Comparison of ENCODE assay signal across 8 mouse cellular contexts in genomic region chr5:117614331-117615024, GRCm38 (mm10).
DNase-seq lines count a peak whose midpoint lies in the region; ATAC-seq lines count a peak whose summit lies in the region.

No protein-coding gene starts in this region.

- no peaks in the 10 kb centered on the region for H3K9me3 ChIP-seq in liver, embryonic 11.5 days (ENCODE audit: control insufficient read depth, low read length)

- H3K4me3 ChIP-seq in liver, embryonic 11.5 days (ENCODE audit: low read depth, low read length), result no peak overlapping the region

- H3K4me1 ChIP-seq in liver, embryonic 11.5 days (replicated peaks; ENCODE audit: control insufficient read depth, insufficient read depth, low read length), result no peaks in the 10 kb centered on the region

- peak; percentile 63 for DNase-seq in 3T3-L1 (ENCODE audit: low read depth, low spot score)
- peak; percentile 83 for DNase-seq in MN1 (ENCODE audit: low spot score)
- peak; percentile 52 for DNase-seq in cerebellum, adult 9-11 months
- DNase-seq in frontal cortex, postnatal 36 days (ENCODE audit: low spot score in 2 of 2), result peak; percentile 50 to 60
- peak; percentile 64 for DNase-seq in kidney, adult 9 months
- DNase-seq in liver, embryonic 11.5 days (ENCODE audit: low spot score), result peak; percentile 67
- DNase-seq in retina, embryonic 14.5 days (ENCODE audit: low spot score), result peak; percentile 89
- peak; percentile 37 to 67 for DNase-seq in urinary bladder, postnatal 36 days (ENCODE audit: low spot score in 2 of 2)

- H3K36me3 ChIP-seq in liver, embryonic 11.5 days (ENCODE audit: control insufficient read depth, insufficient read depth, low read length), result no peaks in the 10 kb centered on the region

- H3K4me2 ChIP-seq in liver, embryonic 11.5 days, result no peak overlapping the region

- H3K27ac ChIP-seq in liver, embryonic 11.5 days (ENCODE audit: low read depth, low read length), result no peak overlapping the region

- no peak for ATAC-seq in liver, embryonic 11.5 days (replicated peaks; ENCODE audit: low FRiP score)

- no peak overlapping the region for H3K9ac ChIP-seq in liver, embryonic 11.5 days (ENCODE audit: low read depth, low read length)

- H3K27me3 ChIP-seq in liver, embryonic 11.5 days (replicated peaks; ENCODE audit: control insufficient read depth, insufficient read depth, low read length), result no peaks in the 10 kb centered on the region

- 32% methylated on average over 5 of the region's 5 CpGs for whole genome bisulfite sequencing in liver, embryonic 11.5 days
